Mouse (Mus musculus) heart, embryonic 13.5 days (tissue): ENCODE data around the gene Prpf4b. TPM values are rescaled to one million over a fixed set of nuclear protein-coding genes. Genes with fewer than 3 reads are reported as not detected.
"Not testable (repeated sequence)": the region's sequence is repeated elsewhere in the genome, so short reads cannot be mapped to it uniquely, and the experiment has no call there.

Source experiments
- ATAC-seq: fragments of 200-750 bp; cut with Nextera tagmentation; 2 replicates; pipeline ENCODE4 v1.8.0; 2017; ENCODE audit warnings: moderate TSS enrichment; ENCODE audit not compliant: insufficient number of reproducible peaks, low FRiP score, low TSS enrichment; ENCODE audit errors: extremely low read depth
- H3K27ac ChIP-seq: fragments of 300-500 bp; sonication (generic); replicated peaks from 2 replicates; pipeline ENCODE4 v1.5.1; 2015; ENCODE audit warnings: moderate library complexity, mild to moderate bottlenecking, inconsistent platforms
- H3K27me3 ChIP-seq: fragments of 300-500 bp; sonication (generic); replicated peaks from 2 replicates; pipeline ENCODE4 v1.6.1; 2015; ENCODE audit warnings: mild to moderate bottlenecking, inconsistent platforms
- H3K36me3 ChIP-seq: fragments of 300-500 bp; sonication (generic); 2 replicates; pipeline ENCODE4 v1.6.1; 2015; ENCODE audit warnings: mild to moderate bottlenecking, inconsistent platforms
- H3K4me1 ChIP-seq: fragments of 300-500 bp; sonication (generic); 2 replicates; pipeline ENCODE4 v1.6.1; 2015; ENCODE audit warnings: inconsistent platforms
- H3K4me2 ChIP-seq: fragments of 300-500 bp; sonication (generic); 2 replicates; pipeline ENCODE4 v1.6.1; 2015; ENCODE audit warnings: inconsistent platforms, mild to moderate bottlenecking, moderate library complexity
- H3K4me3 ChIP-seq: fragments of 300-500 bp; sonication (generic); 2 replicates; pipeline ENCODE4 v1.5.1; 2015; ENCODE audit warnings: moderate library complexity, mild to moderate bottlenecking, inconsistent platforms
- H3K9ac ChIP-seq: fragments of 300-500 bp; sonication (generic); 2 replicates; pipeline ENCODE4 v1.6.1; 2015; ENCODE audit warnings: inconsistent platforms, mild to moderate bottlenecking, moderate library complexity
- H3K9me3 ChIP-seq: fragments of 300-500 bp; sonication (generic); 2 replicates; pipeline ENCODE4 v1.6.1; 2016; ENCODE audit warnings: inconsistent platforms
- WGBS: fragments of 180-500 bp; shearing (Covaris S2); methylation state at CpG from one replicate; pipeline ENCODE4 v1.1.7; 2015; ENCODE audit warnings: mixed read lengths; 5-methylcytosine and 5-hydroxymethylcytosine counted together
- polyA plus RNA-seq: library from polyadenylated mRNA; unstranded; fragments of >200 nt; fragmentation: Nextera tagmentation; extraction: Ambion mirVana; gene quantifications from 2 replicates; pipeline ENCODE4 v1.2.1, GENCODE M21; 2015

The Prpf4b gene
- polyA plus RNA-seq, 1 experiment from 2014 or later = 41.2 TPM

- H3K36me3 ChIP-seq = peaks cover 1% of the 10 kb centered on the region; the same call in 1 of the 2 replicates
- H3K9me3 ChIP-seq = no peaks in the 10 kb centered on the region
- H3K27ac ChIP-seq = peak overlapping the region; percentile 98
- no peaks in the 10 kb centered on the region for H3K27me3 ChIP-seq
- 4% methylated on average over 45 of the region's 45 CpGs for WGBS
- H3K4me1 ChIP-seq = peaks cover 29% of the 10 kb centered on the region
- H3K4me2 ChIP-seq = peak overlapping the region; percentile 92
- peak; percentile 75 for ATAC-seq
- peak overlapping the region; percentile 83 for H3K4me3 ChIP-seq
- H3K9ac ChIP-seq = peak overlapping the region; percentile 97
Observed at GRCm38 (mm10) chr13:34873801-34874681, 1.1 kb upstream of the Prpf4b start.

GRCm38 (mm10) chr13:34874736-34875135 lies 366 bp upstream of the Prpf4b start:
- not testable (repeated sequence) for ATAC-seq, H3K9me3 ChIP-seq, H3K27me3 ChIP-seq, H3K36me3 ChIP-seq
- H3K4me3 ChIP-seq = peak overlapping the region; percentile 83
- peak overlapping the region; percentile 97 for H3K9ac ChIP-seq
- peak overlapping the region; percentile 98 for H3K27ac ChIP-seq
- H3K4me2 ChIP-seq = peak overlapping the region; percentile 92
- peaks cover 35% of the 10 kb centered on the region for H3K4me1 ChIP-seq
- WGBS = 14% methylated on average over 13 of the region's 13 CpGs

- no peaks in the 10 kb centered on the region for H3K9me3 ChIP-seq
- peak; percentile 63 for ATAC-seq
- WGBS = under 1% methylated on average over 42 of the region's 50 CpGs
- H3K27ac ChIP-seq = peak overlapping the region; percentile 98
- H3K36me3 ChIP-seq = peaks cover 8% of the 10 kb centered on the region
- no peaks in the 10 kb centered on the region for H3K27me3 ChIP-seq
- H3K4me1 ChIP-seq = peaks cover 35% of the 10 kb centered on the region
- H3K4me3 ChIP-seq = peak overlapping the region; percentile 83
- H3K9ac ChIP-seq = peak overlapping the region; percentile 97
- peak overlapping the region; percentile 92 for H3K4me2 ChIP-seq
Observed at GRCm38 (mm10) chr13:34875741-34876445, 791 bp downstream of the Prpf4b start.

GRCm38 (mm10) chr13:34876481-34876880 lies 1.4 kb downstream of the Prpf4b start:
- Histone ChIP-seq H3K36me3 (peaks cover 14% of the 10 kb centered on the region), H3K4me2 (peak overlapping the region; percentile 92), H3K4me3 (peak overlapping the region; percentile 83), H3K27me3 (no peaks in the 10 kb centered on the region), H3K27ac (peak overlapping the region; percentile 98), H3K4me1 (peaks cover 35% of the 10 kb centered on the region), H3K9ac (peak overlapping the region; percentile 97), H3K9me3 (no peaks in the 10 kb centered on the region)
- ATAC-seq = no peak
- 2% methylated on average over 3 of the region's 3 CpGs for WGBS

- WGBS = 100% methylated on average over 1 of the region's 1 CpGs
- Histone ChIP-seq H3K4me2 (no peak overlapping the region), H3K9me3 (no peaks in the 10 kb centered on the region), H3K9ac (no peak overlapping the region), H3K4me3 (no peak overlapping the region), H3K4me1 (peaks cover under 1% of the 10 kb centered on the region; the same call in 1 of the 2 replicates), H3K27me3 (no peaks in the 10 kb centered on the region), H3K36me3 (peaks cover 95% of the 10 kb centered on the region), H3K27ac (no peak overlapping the region)
- no peak for ATAC-seq
Observed at GRCm38 (mm10) chr13:34892871-34893270, 17.8 kb downstream of the Prpf4b start.

GRCm38 (mm10) chr13:34914614-34915013 lies 39.5 kb downstream of the Prpf4b start:
- Histone ChIP-seq H3K4me1 (peaks cover 12% of the 10 kb centered on the region), H3K27me3 (no peaks in the 10 kb centered on the region; the same call in 1 of the 2 replicates), H3K9ac (no peak overlapping the region), H3K4me3 (no peak overlapping the region), H3K27ac (no peak overlapping the region), H3K9me3 (no peaks in the 10 kb centered on the region), H3K36me3 (no peaks in the 10 kb centered on the region), H3K4me2 (no peak overlapping the region)
- ATAC-seq = no peak
- WGBS = 78% methylated on average over 9 of the region's 9 CpGs

GRCm38 (mm10) chr13:34916520-34917167 lies 41.5 kb downstream of the Prpf4b start:
- H3K27ac ChIP-seq = no peak overlapping the region
- 0 out of 2 replicates have a peak, but pooled peaks cover 5% of the 10 kb centered on the region for H3K4me1 ChIP-seq
- peak overlapping the region; percentile 71 for H3K4me2 ChIP-seq
- H3K9ac ChIP-seq = peak overlapping the region; percentile 65
- H3K36me3 ChIP-seq = no peaks in the 10 kb centered on the region
- peak overlapping the region; percentile 45 for H3K4me3 ChIP-seq
- no peak for ATAC-seq
- no peaks in the 10 kb centered on the region; the same call in 1 of the 2 replicates for H3K27me3 ChIP-seq
- WGBS = 23% methylated on average over 37 of the region's 37 CpGs
- no peaks in the 10 kb centered on the region for H3K9me3 ChIP-seq

- no peak for ATAC-seq
- Histone ChIP-seq H3K27me3 (no peaks in the 10 kb centered on the region), H3K27ac (no peak within 1 kb of the TSS), H3K4me3 (no peak within 1 kb of the TSS), H3K4me1 (no peaks in the 10 kb centered on the region), H3K4me2 (no peak within 1 kb of the TSS), H3K36me3 (no peaks in the 10 kb centered on the region), H3K9me3 (no peaks in the 10 kb centered on the region), H3K9ac (no peak within 1 kb of the TSS)
- 72% methylated on average over 4 of the region's 4 CpGs for WGBS
Observed at GRCm38 (mm10) chr13:34924210-34924609, 49.1 kb downstream of the Prpf4b start, which contains the start of the genes Fam217a and 4933417A18Rik. Fam217a (minus strand) TSS chr13:34924310. 4933417A18Rik (plus strand) TSS chr13:34924409.

- Histone ChIP-seq H3K4me2 (no peak overlapping the region), H3K4me3 (no peak overlapping the region), H3K9ac (no peak overlapping the region), H3K27me3 (no peaks in the 10 kb centered on the region; the same call in none of the 2 replicates), H3K36me3 (no peaks in the 10 kb centered on the region), H3K4me1 (no peaks in the 10 kb centered on the region), H3K27ac (no peak overlapping the region), H3K9me3 (no peaks in the 10 kb centered on the region)
- WGBS = 73% methylated on average over 10 of the region's 10 CpGs
- no peak for ATAC-seq
Observed at GRCm38 (mm10) chr13:34934931-34935644, 60.0 kb downstream of the Prpf4b start.

GRCm38 (mm10) chr13:34942370-34942769 lies 67.3 kb downstream of the Prpf4b start:
- Histone ChIP-seq H3K27me3 (peaks cover 7% of the 10 kb centered on the region), H3K4me2 (no peak overlapping the region), H3K9me3 (no peaks in the 10 kb centered on the region), H3K9ac (no peak overlapping the region), H3K4me1 (no peaks in the 10 kb centered on the region), H3K36me3 (no peaks in the 10 kb centered on the region), H3K27ac (no peak overlapping the region), H3K4me3 (no peak overlapping the region)
- no peak for ATAC-seq
